10 mouse cellular contexts compared by ENCODE assay signal in genomic region chr10:59903170-59903569, GRCm38 (mm10). TPM values are rescaled to one million over a fixed set of nuclear protein-coding genes. Genes with fewer than 3 reads are reported as not detected.
DNase-seq lines count a peak whose midpoint lies in the region; ATAC-seq and TF ChIP-seq lines count a peak whose summit lies in the region.
"Had no signal": no experiment of that assay in that cellular context is flagged by ENCODE, and none has a peak within 500 bp of the region (broad histone marks: within the 10 kb centered on the region; RNA-seq: fewer than 3 reads in every experiment).

No protein-coding gene starts in this region.

- intact Hi-C loops in gastrocnemius, adult 2 months (cut with DNase I), result no loop called here

- H3K27ac ChIP-seq in gastrocnemius, adult 2 months, result peak overlapping the region; percentile 88
- H3K27ac ChIP-seq in lung, embryonic 16.5 days (ENCODE audit: low read length), result peak overlapping the region; percentile 55
- peak overlapping the region; percentile 27; the same call in 1 of the 2 replicates for H3K27ac ChIP-seq in intestine, embryonic 16.5 days (ENCODE audit: low read length)
- H3K27ac ChIP-seq in stomach, embryonic 16.5 days (ENCODE audit: low read length), result peak overlapping the region; percentile 96

- DNase-seq in gastrocnemius, adult 2 months, result peak; percentile 62
- no peak for DNase-seq in gastrocnemius, postnatal 10 days
- DNase-seq in lung, postnatal 14 days, result no peak
- no peak for DNase-seq in frontal cortex, postnatal 10 days (ENCODE audit: low spot score in 2 of 2)
- no peak for DNase-seq in cerebellum, adult 18-20 months

- 34% methylated on average over 7 of the region's 7 CpGs for WGBS in lung, embryonic 16.5 days
- WGBS in intestine, embryonic 16.5 days, result 47% methylated on average over 7 of the region's 7 CpGs
- 38% methylated on average over 7 of the region's 7 CpGs for WGBS in stomach, embryonic 16.5 days

- no peak overlapping the region for H3K4me2 ChIP-seq in lung, embryonic 16.5 days (ENCODE audit: low read depth, low read length)
- no peak overlapping the region for H3K4me2 ChIP-seq in intestine, embryonic 16.5 days (ENCODE audit: low read depth, low read length)
- H3K4me2 ChIP-seq in stomach, embryonic 16.5 days (ENCODE audit: low read depth, low read length), result no peak overlapping the region

- no peaks in the 10 kb centered on the region for H3K27me3 ChIP-seq in lung, embryonic 16.5 days (ENCODE audit: control insufficient read depth, insufficient read depth, low read depth, low read length)
- no peaks in the 10 kb centered on the region for H3K27me3 ChIP-seq in intestine, embryonic 16.5 days (replicated peaks; ENCODE audit: control insufficient read depth, insufficient read depth, low read length)
- no peaks in the 10 kb centered on the region for H3K27me3 ChIP-seq in stomach, embryonic 16.5 days (ENCODE audit: control insufficient read depth, insufficient read depth, low read length)
- H3K27me3 ChIP-seq: megakaryocyte, embryonic 14.5 days had no signal

- TF ChIP-seq CTCF in gastrocnemius, adult 2 months (IDR thresholded peaks at IDR 0.05), result no peak

- H3K9me3 ChIP-seq in lung, embryonic 16.5 days (ENCODE audit: control insufficient read depth, low read length), result no peaks in the 10 kb centered on the region
- H3K9me3 ChIP-seq in intestine, embryonic 16.5 days (ENCODE audit: control insufficient read depth, low read length), result no peaks in the 10 kb centered on the region
- no peaks in the 10 kb centered on the region for H3K9me3 ChIP-seq in stomach, embryonic 16.5 days (replicated peaks; ENCODE audit: control insufficient read depth, low read length)
- H3K9me3 ChIP-seq: megakaryocyte, embryonic 14.5 days had no signal

- no peaks in the 10 kb centered on the region for H3K36me3 ChIP-seq in lung, embryonic 16.5 days (ENCODE audit: control insufficient read depth, insufficient read depth, low read length)
- no peaks in the 10 kb centered on the region for H3K36me3 ChIP-seq in intestine, embryonic 16.5 days (ENCODE audit: control insufficient read depth, insufficient read depth, low read length)
- no peaks in the 10 kb centered on the region for H3K36me3 ChIP-seq in stomach, embryonic 16.5 days (ENCODE audit: control insufficient read depth, insufficient read depth, low read length)

- H3K4me1 ChIP-seq in lung, embryonic 16.5 days (replicated peaks; ENCODE audit: control insufficient read depth, insufficient read depth, low read length), result peaks cover 50% of the 10 kb centered on the region
- H3K4me1 ChIP-seq in intestine, embryonic 16.5 days (ENCODE audit: control insufficient read depth, insufficient read depth, low read length), result peaks cover 45% of the 10 kb centered on the region
- H3K4me1 ChIP-seq in stomach, embryonic 16.5 days (ENCODE audit: control insufficient read depth, insufficient read depth, low read length), result peaks cover 60% of the 10 kb centered on the region

- peak overlapping the region; percentile 15; the same call in 1 of the 2 replicates for H3K4me3 ChIP-seq in gastrocnemius, adult 2 months
- H3K4me3 ChIP-seq in lung, embryonic 16.5 days (ENCODE audit: low read length), result no peak overlapping the region
- H3K4me3 ChIP-seq in intestine, embryonic 16.5 days (ENCODE audit: low read length), result no peak overlapping the region
- no peak overlapping the region for H3K4me3 ChIP-seq in stomach, embryonic 16.5 days (replicated peaks; ENCODE audit: low read length)
- H3K4me3 ChIP-seq: erythroblast, embryonic 14.5 days had no signal

- ATAC-seq in lung, embryonic 16.5 days (ENCODE audit: low read depth), result no peak
- no peak for ATAC-seq in intestine, embryonic 16.5 days
- no peak for ATAC-seq in stomach, embryonic 16.5 days (ENCODE audit: insufficient read depth, low FRiP score)

- no peak overlapping the region for H3K9ac ChIP-seq in lung, embryonic 16.5 days (ENCODE audit: low read length)
- H3K9ac ChIP-seq in intestine, embryonic 16.5 days (ENCODE audit: low read depth, low read length), result peak overlapping the region; percentile 15; the same call in 1 of the 2 replicates
- H3K9ac ChIP-seq in stomach, embryonic 16.5 days (ENCODE audit: low read length), result no peak overlapping the region

RNA-seq across cellular contexts. Expression of gene Dnajb12, which starts 23.8 kb away (rescaled TPM):
- 10 to 100 TPM; 60.4 to 77.5 TPM for total RNA-seq in gastrocnemius, adult 2 months (2021)
- 10 to 100 TPM; 44.0 to 44.9 TPM for total RNA-seq in gastrocnemius, postnatal 10 days (2021)
- polyA plus RNA-seq in lung, embryonic 16.5 days (2015; fragmentation: Nextera tagmentation; extraction: Ambion mirVana), result 24.2 and 27.1 TPM in 2 replicates
- polyA plus RNA-seq in intestine, embryonic 16.5 days (2015; fragmentation: Nextera tagmentation; extraction: Ambion mirVana), result 26.6 and 27.6 TPM in 2 replicates
- polyA plus RNA-seq in stomach, embryonic 16.5 days (2015; fragmentation: Nextera tagmentation; extraction: Ambion mirVana), result 20.4 and 26.1 TPM in 2 replicates

RNA-seq across cellular contexts. Expression of gene Ddit4, which starts 48.5 kb away (rescaled TPM):
- 100 to 1,000 TPM in 1 of 2 experiments, 10 to 100 TPM in 1; 15.4 to 183 TPM for total RNA-seq in gastrocnemius, adult 2 months (2021)
- total RNA-seq in gastrocnemius, postnatal 10 days (2021), result 10 to 100 TPM; 14.2 to 39.1 TPM
- 36.3 and 39.3 TPM in 2 replicates for polyA plus RNA-seq in lung, embryonic 16.5 days (2015; fragmentation: Nextera tagmentation; extraction: Ambion mirVana)
- 28.6 and 33.1 TPM in 2 replicates for polyA plus RNA-seq in intestine, embryonic 16.5 days (2015; fragmentation: Nextera tagmentation; extraction: Ambion mirVana)
- 30.4 and 34.8 TPM in 2 replicates for polyA plus RNA-seq in stomach, embryonic 16.5 days (2015; fragmentation: Nextera tagmentation; extraction: Ambion mirVana)

Comparison
In these comparisons a context has a peak if more than half of its experiments do, and no peak if none do; other contexts are left out.
1. H3K27ac ChIP-seq: peak in every context shown above with its lines; median percentile 96 in stomach, embryonic 16.5 days; 88 in gastrocnemius, adult 2 months; 55 in lung, embryonic 16.5 days; 27 in intestine, embryonic 16.5 days.